Mouse (Mus musculus) lung, postnatal 0 days (tissue): ENCODE data around the gene Dennd2a.

Source experiments
- CTCF ChIP-seq: IDR thresholded peaks from 2 replicates; pipeline ENCODE4 v1.5.1; 2016; ENCODE audit warnings: antibody characterized with exemption, mild to moderate bottlenecking
- EP300 ChIP-seq: IDR thresholded peaks from 2 replicates; pipeline ENCODE4 v1.6.1; 2016; ENCODE audit warnings: antibody characterized with exemption, mild to moderate bottlenecking, control low read depth

DNA sequence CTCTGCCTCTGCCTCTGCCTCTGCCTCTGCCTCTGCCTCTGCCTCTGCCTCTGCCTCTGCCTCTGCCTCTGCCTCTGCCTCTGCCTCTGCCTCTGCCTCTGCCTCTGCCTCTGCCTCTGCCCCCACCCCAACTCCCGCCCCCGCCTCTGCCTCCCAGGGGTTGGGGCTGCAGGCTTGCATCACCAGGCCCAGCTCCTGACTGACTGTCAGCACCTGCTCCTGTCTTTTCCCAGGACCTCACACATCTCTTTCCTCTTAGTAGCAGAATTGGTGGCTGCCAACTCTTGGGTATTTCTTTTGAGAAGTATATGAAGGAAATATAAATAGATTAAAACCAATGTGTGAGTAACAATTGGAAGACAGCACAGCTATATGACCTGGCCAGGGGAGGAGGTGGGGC lies 22.9 kb upstream of the Dennd2a start:
- TF ChIP-seq EP300 (no peak), CTCF (no peak)
